Mouse (Mus musculus) CH12.LX (cell line): ENCODE data around the gene Coro2b.

Source experiments
- CTCF ChIP-seq, 2 experiments: IDR thresholded peaks in 1 of 2; conservative IDR thresholded peaks in 1 of 2; 2 replicates each; pipeline ENCODE4 v1.5.1; 2011 to 2012; ENCODE audit warnings: low read depth in 2 of 2, low read length in 2 of 2, improper control_type of control experiment in 1 of 2, inconsistent platforms in 1 of 2, mild to moderate bottlenecking in 1 of 2, moderate library complexity in 1 of 2
- EP300 ChIP-seq: IDR thresholded peaks from 2 replicates; pipeline ENCODE4 v1.6.1; 2011; ENCODE audit warnings: low read length, improper control_type of control experiment
- HCFC1 ChIP-seq: IDR thresholded peaks from 2 replicates; pipeline ENCODE4 v1.6.1; 2012; ENCODE audit warnings: low read depth, mild to moderate bottlenecking, inconsistent platforms, low read length, improper control_type of control experiment
- KAT2A ChIP-seq: IDR thresholded peaks from 2 replicates; pipeline ENCODE4 v1.6.1; 2012; ENCODE audit warnings: low read length, improper control_type of control experiment, inconsistent platforms; ENCODE audit not compliant: insufficient replicate concordance
- MAX ChIP-seq: IDR thresholded peaks from 2 replicates; pipeline ENCODE4 v1.6.1; 2011; ENCODE audit warnings: low read length, improper control_type of control experiment
- POLR2A ChIP-seq: IDR thresholded peaks from 2 replicates; pipeline ENCODE4 v1.6.1; 2011; ENCODE audit warnings: low read depth, mild to moderate bottlenecking, improper control_type of control experiment, low read length
- SIN3A ChIP-seq: IDR thresholded peaks from 2 replicates; pipeline ENCODE4 v1.6.1; 2012; ENCODE audit warnings: low read length, improper control_type of control experiment, inconsistent platforms
- ZMIZ1 ChIP-seq: IDR thresholded peaks from 2 replicates; pipeline ENCODE4 v1.6.1; 2012; ENCODE audit warnings: low read depth, mild to moderate bottlenecking, inconsistent platforms, low read length, improper control_type of control experiment
- ZNF384 ChIP-seq: IDR thresholded peaks from 2 replicates; pipeline ENCODE4 v1.6.1; 2012; ENCODE audit warnings: low read depth, low read length, improper control_type of control experiment, inconsistent platforms

GRCm38 (mm10) chr9:62401589-62401988, 135.3 kb downstream of the Coro2b start:
- TF ChIP-seq POLR2A (no peak), CTCF (conservative IDR thresholded peaks at IDR 0.05 in 1 of 2, IDR thresholded peaks at IDR 0.05 in 1 of 2; ENCODE audit: low read depth in 2 of 2, low read length in 2 of 2) (no peak), EP300 (no peak), MAX (no peak), HCFC1 (no peak), ZNF384 (no peak), KAT2A (no peak), ZMIZ1 (no peak), SIN3A (no peak)
